Mouse (Mus musculus) embryonic facial prominence, embryonic 11.5 days (tissue): ENCODE data around the gene Psmb3. TPM values are rescaled to one million over a fixed set of nuclear protein-coding genes. Genes with fewer than 3 reads are reported as not detected.
"Not testable (repeated sequence)": the region's sequence is repeated elsewhere in the genome, so short reads cannot be mapped to it uniquely, and the experiment has no call there.

Source experiments
- ATAC-seq: fragments of 200-750 bp; cut with Nextera tagmentation; replicated peaks from 2 replicates; pipeline ENCODE4 v1.8.0; 2017; ENCODE audit warnings: low read depth; ENCODE audit not compliant: insufficient number of reproducible peaks, low FRiP score, low TSS enrichment
- DNase-seq: peaks from one replicate; pipeline ENCODE4 v3.0.0-alpha.2; 2015; ENCODE audit warnings: low spot score
- H3K27ac ChIP-seq: fragments of 300-500 bp; sonication (generic); replicated peaks from 2 replicates; pipeline ENCODE4 v1.5.1; 2014; ENCODE audit warnings: mild to moderate bottlenecking, low read depth, low read length, control low read depth
- H3K27me3 ChIP-seq: fragments of 300-500 bp; sonication (generic); 2 replicates; pipeline ENCODE4 v1.6.1; 2014; ENCODE audit warnings: mild to moderate bottlenecking, low read length, moderate library complexity, mixed read lengths; ENCODE audit not compliant: control insufficient read depth, insufficient read depth
- H3K36me3 ChIP-seq: fragments of 300-500 bp; sonication (generic); replicated peaks from 2 replicates; pipeline ENCODE4 v1.6.1; 2014; ENCODE audit warnings: low read depth, mild to moderate bottlenecking, low read length, moderate library complexity, mixed read lengths; ENCODE audit not compliant: control insufficient read depth, insufficient read depth
- H3K4me1 ChIP-seq: fragments of 300-500 bp; sonication (generic); 2 replicates; pipeline ENCODE4 v1.6.1; 2014; ENCODE audit warnings: low read length, mixed read lengths; ENCODE audit not compliant: control insufficient read depth, insufficient read depth
- H3K4me2 ChIP-seq: fragments of 300-500 bp; sonication (generic); 2 replicates; pipeline ENCODE4 v1.6.1; 2014; ENCODE audit warnings: low read depth, mild to moderate bottlenecking, control low read depth, low read length, moderate library complexity
- H3K4me3 ChIP-seq: fragments of 300-500 bp; sonication (generic); 2 replicates; pipeline ENCODE4 v1.5.1; 2014; ENCODE audit warnings: low read depth, low read length, control low read depth
- H3K9ac ChIP-seq: fragments of 300-500 bp; sonication (generic); replicated peaks from 2 replicates; pipeline ENCODE4 v1.6.1; 2014; ENCODE audit warnings: mild to moderate bottlenecking, control low read depth, low read length
- H3K9me3 ChIP-seq: fragments of 300-500 bp; sonication (generic); replicated peaks from 2 replicates; pipeline ENCODE4 v1.6.1; 2016; ENCODE audit warnings: mild to moderate bottlenecking, low read length, inconsistent platforms, mixed read lengths; ENCODE audit not compliant: control insufficient read depth
- WGBS: fragments of 180-500 bp; shearing (Covaris S2); extraction: QIAGEN DNeasy Blood & Tissue Kit; methylation state at CpG from one replicate; pipeline ENCODE4 v1.1.7; 2014; 5-methylcytosine and 5-hydroxymethylcytosine counted together
- polyA plus RNA-seq: library from polyadenylated mRNA; unstranded; fragments of >200 nt; fragmentation: Nextera tagmentation; extraction: Ambion mirVana; gene quantifications from 2 replicates; pipeline ENCODE4 v1.2.1, GENCODE M21; 2014

Psmb3 gene
- polyA plus RNA-seq, 1 experiment from 2014 or later: 476 TPM

DNA sequence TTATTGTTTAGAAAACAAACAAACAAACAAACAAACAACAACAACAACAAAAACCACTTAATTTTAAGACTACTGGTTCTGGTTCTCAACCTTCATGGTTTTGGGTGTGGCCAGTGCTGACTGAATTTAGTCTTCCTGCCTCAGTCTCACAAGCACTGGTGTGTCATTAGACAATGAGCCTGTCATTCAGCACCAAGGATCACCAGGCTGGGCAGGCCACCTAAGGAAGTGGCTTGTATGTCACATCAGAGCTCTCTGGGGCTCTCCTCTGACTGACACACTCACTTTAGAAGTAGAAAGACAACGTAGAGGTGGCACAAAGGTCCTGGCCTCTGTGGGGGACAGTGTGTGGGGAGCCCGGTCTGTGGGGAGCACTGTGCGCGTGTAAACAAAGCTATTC lies 15.8 kb downstream of the Psmb3 start:
- H3K27ac ChIP-seq: no peak overlapping the region
- ATAC-seq (no peak), DNase-seq (no peak)
- no peaks in the 10 kb centered on the region; the same call in 1 of the 2 replicates for H3K9me3 ChIP-seq
- H3K9ac ChIP-seq: no peak overlapping the region
- H3K4me2 ChIP-seq: no peak overlapping the region
- no peak overlapping the region for H3K4me3 ChIP-seq
- WGBS: 86% methylated on average over 4 of the region's 4 CpGs
- no peaks in the 10 kb centered on the region for H3K27me3 ChIP-seq
- peaks cover 18% of the 10 kb centered on the region for H3K36me3 ChIP-seq
- no peaks in the 10 kb centered on the region for H3K4me1 ChIP-seq

DNA sequence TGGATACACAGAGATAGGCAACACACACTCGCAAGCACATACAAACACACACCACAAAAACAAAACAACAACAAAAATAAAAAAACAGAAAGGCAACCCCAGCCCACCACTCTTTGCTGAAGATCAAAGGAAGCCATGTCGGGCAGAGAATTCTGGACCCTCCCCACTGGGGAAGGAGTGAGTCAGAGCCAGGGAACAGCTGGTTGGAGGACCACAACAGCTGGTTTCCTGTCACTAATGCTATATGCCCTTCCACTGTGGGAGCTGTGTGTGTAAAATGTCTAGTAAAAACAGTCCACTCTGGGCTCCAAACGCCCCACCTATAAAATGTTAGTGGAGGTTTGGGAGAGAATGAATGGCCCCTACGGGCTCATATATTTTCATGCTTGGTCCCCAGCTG lies 18.1 kb downstream of the Psmb3 start:
- Histone ChIP-seq H3K27me3 (no peaks in the 10 kb centered on the region), H3K9ac (no peak overlapping the region), H3K4me3 (no peak overlapping the region), H3K9me3 (no peaks in the 10 kb centered on the region; the same call in 1 of the 2 replicates), H3K4me2 (no peak overlapping the region), H3K27ac (no peak overlapping the region), H3K36me3 (peaks cover 18% of the 10 kb centered on the region), H3K4me1 (no peaks in the 10 kb centered on the region)
- ATAC-seq (no peak), DNase-seq (no peak)
- 96% methylated on average over 4 of the region's 4 CpGs for WGBS

- 80% methylated on average over 7 of the region's 7 CpGs for WGBS
- Histone ChIP-seq H3K36me3 (peaks cover 22% of the 10 kb centered on the region), H3K4me3 (no peak overlapping the region), H3K9me3 (no peaks in the 10 kb centered on the region; the same call in 1 of the 2 replicates), H3K4me2 (no peak overlapping the region), H3K9ac (no peak overlapping the region), H3K4me1 (no peaks in the 10 kb centered on the region), H3K27me3 (no peaks in the 10 kb centered on the region), H3K27ac (no peak overlapping the region)
- DNase-seq (no peak), ATAC-seq (no peak)
These were observed 20.5 kb downstream of the Psmb3 start for GRCm38 (mm10) chr11:97723709-97724108.

- no peaks in the 10 kb centered on the region for H3K9me3 ChIP-seq
- H3K4me1 ChIP-seq: no peaks in the 10 kb centered on the region
- H3K36me3 ChIP-seq: peaks cover 3% of the 10 kb centered on the region; the same call in 1 of the 2 replicates
- DNase-seq: no peak
- no peak overlapping the region for H3K9ac ChIP-seq
- H3K27ac ChIP-seq: no peak overlapping the region
- H3K4me3 ChIP-seq: no peak overlapping the region
- no peak for ATAC-seq
- 65% methylated on average over 7 of the region's 7 CpGs for WGBS
- no peak overlapping the region for H3K4me2 ChIP-seq
- H3K27me3 ChIP-seq: no peaks in the 10 kb centered on the region
These were observed 25.1 kb downstream of the Psmb3 start for GRCm38 (mm10) chr11:97728311-97728710.

DNA sequence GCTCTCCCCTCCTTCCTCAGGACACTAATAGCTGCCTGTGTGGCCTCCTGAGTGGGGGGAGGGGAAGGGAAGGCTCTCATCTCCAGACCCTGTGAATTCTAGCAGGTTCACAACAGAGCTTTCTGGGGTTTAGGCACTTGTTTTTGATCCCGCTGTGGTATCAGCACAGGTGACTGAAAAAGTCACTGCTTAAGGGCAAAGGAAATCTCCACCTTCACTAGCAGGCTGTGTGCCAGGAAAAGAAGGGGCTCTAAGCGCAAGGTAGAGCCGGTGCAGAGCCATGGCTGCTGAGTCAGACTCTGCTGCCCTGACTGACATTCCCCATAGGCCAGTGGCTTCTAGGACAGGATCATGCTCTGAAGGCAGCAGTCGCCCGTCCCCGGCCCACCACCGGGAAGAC lies 25.5 kb downstream of the Psmb3 start:
- Histone ChIP-seq H3K9me3 (no peaks in the 10 kb centered on the region), H3K27me3 (no peaks in the 10 kb centered on the region), H3K4me2 (no peak overlapping the region), H3K36me3 (peaks cover 3% of the 10 kb centered on the region; the same call in 1 of the 2 replicates), H3K27ac (no peak overlapping the region), H3K4me3 (no peak overlapping the region), H3K9ac (no peak overlapping the region), H3K4me1 (peaks cover under 1% of the 10 kb centered on the region; the same call in 1 of the 2 replicates)
- no peak for DNase-seq
- no peak for ATAC-seq
- WGBS: 72% methylated on average over 7 of the region's 7 CpGs

- Histone ChIP-seq H3K4me2 (0 out of 2 replicates have a peak overlapping the region, but pooled peaks have one; percentile 14), H3K36me3 (no peaks in the 10 kb centered on the region), H3K9me3 (no peaks in the 10 kb centered on the region), H3K27ac (no peak overlapping the region; the same call in 1 of the 2 replicates), H3K27me3 (no peaks in the 10 kb centered on the region), H3K9ac (peak overlapping the region; percentile 30; the same call in 1 of the 2 replicates), H3K4me1 (peaks cover 7% of the 10 kb centered on the region), H3K4me3 (no peak overlapping the region)
- DNase-seq (peak; percentile 71), ATAC-seq (peak; percentile 66)
- 15% methylated on average over 10 of the region's 10 CpGs for WGBS
These were observed 30.5 kb downstream of the Psmb3 start for GRCm38 (mm10) chr11:97733689-97734088.

DNA sequence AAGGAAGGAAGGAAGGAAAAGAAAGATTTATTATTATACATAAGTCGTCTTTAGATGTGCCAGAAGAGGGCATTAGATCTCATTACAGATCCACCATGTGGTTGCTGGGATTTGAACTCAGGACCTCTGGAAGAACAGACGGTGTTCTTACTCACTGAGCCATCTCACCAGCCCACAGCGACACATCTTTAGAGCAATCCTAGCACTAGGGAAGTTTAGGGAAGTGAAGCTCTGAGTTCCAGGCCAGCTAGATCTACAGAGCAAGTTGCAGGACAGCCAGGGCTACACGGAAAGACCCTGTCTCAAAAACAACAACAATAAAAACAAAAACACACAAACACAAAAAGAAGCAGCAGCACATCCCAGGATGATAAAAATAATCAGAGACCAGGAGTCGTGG lies 31.6 kb downstream of the Psmb3 start:
- not testable (repeated sequence) for H3K27me3 ChIP-seq, H3K4me1 ChIP-seq, H3K9ac ChIP-seq, H3K4me3 ChIP-seq, H3K9me3 ChIP-seq, H3K36me3 ChIP-seq, H3K27ac ChIP-seq, ATAC-seq, DNase-seq, H3K4me2 ChIP-seq
- WGBS: 82% methylated on average over 5 of the region's 5 CpGs

- Histone ChIP-seq H3K9ac (no peak overlapping the region), H3K27ac (no peak overlapping the region), H3K4me3 (no peak overlapping the region), H3K4me1 (peaks cover 7% of the 10 kb centered on the region), H3K27me3 (no peaks in the 10 kb centered on the region), H3K4me2 (no peak overlapping the region), H3K36me3 (no peaks in the 10 kb centered on the region), H3K9me3 (no peaks in the 10 kb centered on the region; the same call in 1 of the 2 replicates)
- ATAC-seq (no peak), DNase-seq (no peak)
- 93% methylated on average over 5 of the region's 5 CpGs for WGBS
These were observed 33.4 kb downstream of the Psmb3 start for GRCm38 (mm10) chr11:97736645-97737044.
